Mouse (Mus musculus) lung, adult 2 months (tissue): ENCODE data around the gene Rpp38. TPM values are rescaled to one million over a fixed set of nuclear protein-coding genes. Genes with fewer than 3 reads are reported as not detected.

Experiments used
- DNase-seq: peaks from one replicate; pipeline ENCODE4 v3.0.0; 2022
- H3K4me1 ChIP-seq: fragments of 200-500 bp; 2 replicates; pipeline ENCODE4 v1.6.1; 2011; ENCODE audit warnings: low read length; ENCODE audit not compliant: control insufficient read depth, insufficient read depth
- H3K4me3 ChIP-seq: fragments of 200-500 bp; replicated peaks from 2 replicates; pipeline ENCODE3; 2011; ENCODE audit warnings: low read depth, mild to moderate bottlenecking, control low read depth, low read length; ENCODE audit errors: extremely low read depth
- CTCF ChIP-seq: fragments of 200-500 bp; IDR thresholded peaks from 2 replicates; pipeline ENCODE4 v1.5.1; 2011; ENCODE audit warnings: mild to moderate bottlenecking, low read length, control low read depth; ENCODE audit not compliant: insufficient read depth
- POLR2A ChIP-seq: fragments of 200-500 bp; IDR thresholded peaks from 2 replicates; pipeline ENCODE4 v1.6.1; 2011; ENCODE audit warnings: low read depth, mild to moderate bottlenecking, control low read depth, low read length, borderline replicate concordance; ENCODE audit errors: extremely low read depth
- WGBS: fragments of 180-500 bp; shearing (Covaris S2); methylation state at CpG from one replicate; pipeline ENCODE4 v1.1.7; 2018; 5-methylcytosine and 5-hydroxymethylcytosine counted together
- polyA plus RNA-seq: library from polyadenylated mRNA; depleted of rRNA; stranded (reverse); fragments of >200 nt; gene quantifications from 2 replicates; pipeline ENCODE4 v1.2.3, GENCODE M21; 2012; rRNA removed

Rpp38 gene
- polyA plus RNA-seq, 1 experiment: 2.2 TPM

DNA sequence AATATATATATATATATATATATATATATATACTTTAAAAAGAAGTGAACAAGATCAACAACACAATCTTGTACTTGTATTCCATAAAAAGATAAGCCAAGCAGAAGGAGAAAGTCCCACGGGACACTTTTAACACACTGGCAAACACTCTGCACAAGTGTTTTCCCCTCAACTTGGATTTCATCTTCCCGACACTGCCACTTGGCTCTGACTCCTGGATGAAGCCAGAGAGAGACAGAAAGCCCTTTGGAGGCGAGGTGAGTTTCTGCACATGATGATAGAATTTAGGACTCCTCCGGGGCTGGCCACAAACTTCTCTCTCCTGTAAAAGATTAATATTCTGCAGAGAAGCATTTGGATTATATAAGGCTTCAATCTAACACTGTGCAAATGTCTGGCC, 51.1 kb downstream of the Rpp38 start:
- no peak for TF ChIP-seq POLR2A
- no peak for TF ChIP-seq CTCF
- 51% methylated on average over 4 of the region's 4 CpGs for WGBS
- no peak for DNase-seq
- H3K4me3 ChIP-seq: no peak overlapping the region
- H3K4me1 ChIP-seq: peaks cover 6% of the 10 kb centered on the region

Other genes with a start within 250 kb of the Rpp38 start
- gene Fam171a1, start 218.4 kb downstream of the Rpp38 start, polyA plus RNA-seq: 35.7 and 38.3 TPM in 2 replicates
- gene Nmt2, start 48.4 kb downstream of the Rpp38 start, polyA plus RNA-seq: 5.0 and 6.8 TPM in 2 replicates
- gene Acbd7, start 3.5 kb upstream of the Rpp38 start, polyA plus RNA-seq: not detected in 2 replicates
- gene Olah, start 64.6 kb upstream of the Rpp38 start, polyA plus RNA-seq: not detected in 2 replicates
- 1.5 and 1.7 TPM in 2 replicates for gene Meig1, start 90.0 kb upstream of the Rpp38 start, polyA plus RNA-seq
- 2.4 and 3.5 TPM in 2 replicates for gene Dclre1c, start 91.5 kb upstream of the Rpp38 start, polyA plus RNA-seq
- gene Suv39h2, start 142.4 kb upstream of the Rpp38 start, polyA plus RNA-seq: 0.25 and 0.26 TPM in 2 replicates
- 1.2 and 1.3 TPM in 2 replicates for gene Gm45902, start 180.1 kb upstream of the Rpp38 start, polyA plus RNA-seq
- gene Hspa14, start 180.2 kb upstream of the Rpp38 start, polyA plus RNA-seq: 19.1 and 25.5 TPM in 2 replicates
- 0.43 and 0.70 TPM in 2 replicates for gene Cdnf, start 180.4 kb upstream of the Rpp38 start, polyA plus RNA-seq
- gene Fam107b, start 237.8 kb upstream of the Rpp38 start, polyA plus RNA-seq: 11.1 and 14.7 TPM in 2 replicates